Mouse (Mus musculus) neural tube, embryonic 11.5 days (tissue): ENCODE results near the gene Cd209b. TPM values are rescaled to one million over a fixed set of nuclear protein-coding genes. Genes with fewer than 3 reads are reported as not detected.

Experiments
- ATAC-seq: fragments of 200-750 bp; cut with Nextera tagmentation; 2 replicates; pipeline ENCODE4 v1.8.0; 2017; ENCODE audit warnings: moderate number of reproducible peaks, mild to moderate bottlenecking, moderate TSS enrichment, moderate library complexity; ENCODE audit not compliant: insufficient read depth, low FRiP score, low TSS enrichment
- DNase-seq: peaks from one replicate; pipeline ENCODE4 v3.0.0-alpha.2; 2015; ENCODE audit warnings: low spot score
- H3K27ac ChIP-seq: fragments of 300-500 bp; sonication (generic); 2 replicates; pipeline ENCODE4 v1.5.1; 2014; ENCODE audit warnings: low read depth, mild to moderate bottlenecking, low read length
- H3K27me3 ChIP-seq: fragments of 300-500 bp; sonication (generic); 2 replicates; pipeline ENCODE4 v1.6.1; 2014; ENCODE audit warnings: mild to moderate bottlenecking, low read length, mixed read lengths; ENCODE audit not compliant: control insufficient read depth, insufficient read depth
- H3K36me3 ChIP-seq: fragments of 300-500 bp; sonication (generic); 2 replicates; pipeline ENCODE4 v1.6.1; 2014; ENCODE audit warnings: mild to moderate bottlenecking, low read length, moderate library complexity, mixed read lengths; ENCODE audit not compliant: control insufficient read depth, insufficient read depth
- H3K4me1 ChIP-seq: fragments of 300-500 bp; sonication (generic); 2 replicates; pipeline ENCODE4 v1.6.1; 2014; ENCODE audit warnings: low read length, mixed read lengths; ENCODE audit not compliant: control insufficient read depth, insufficient read depth
- H3K4me2 ChIP-seq: fragments of 300-500 bp; sonication (generic); 2 replicates; pipeline ENCODE4 v1.6.1; 2014; ENCODE audit warnings: low read depth, mild to moderate bottlenecking, moderate library complexity
- H3K4me3 ChIP-seq: fragments of 300-500 bp; sonication (generic); 2 replicates; pipeline ENCODE4 v1.5.1; 2014; ENCODE audit warnings: low read depth, low read length
- H3K9ac ChIP-seq: fragments of 300-500 bp; sonication (generic); 2 replicates; pipeline ENCODE4 v1.6.1; 2014; ENCODE audit warnings: mild to moderate bottlenecking, low read length
- H3K9me3 ChIP-seq: fragments of 300-500 bp; sonication (generic); 2 replicates; pipeline ENCODE4 v1.6.1; 2016; ENCODE audit warnings: low read length; ENCODE audit not compliant: control insufficient read depth
- WGBS: fragments of 180-500 bp; shearing (Covaris S2); extraction: QIAGEN DNeasy Blood & Tissue Kit; methylation state at CpG from one replicate; pipeline ENCODE4 v1.1.7; 2014; 5-methylcytosine and 5-hydroxymethylcytosine counted together
- polyA plus RNA-seq: library from polyadenylated mRNA; unstranded; fragments of >200 nt; fragmentation: Nextera tagmentation; extraction: Ambion mirVana; gene quantifications from 2 replicates; pipeline ENCODE4 v1.2.1, GENCODE M21; 2014

Gene Cd209b
- not detected in 2 replicates for polyA plus RNA-seq

GRCm38 (mm10) chr8:3926744-3927143, at the start of gene Cd209b:
Gene Cd209b, minus strand, starts transcription at chr8:3926844.
- Histone ChIP-seq H3K4me1 (no peaks in the 10 kb centered on the region), H3K27ac (no peak within 1 kb of the TSS), H3K36me3 (no peaks in the 10 kb centered on the region), H3K4me3 (no peak within 1 kb of the TSS), H3K27me3 (no peaks in the 10 kb centered on the region), H3K4me2 (no peak within 1 kb of the TSS), H3K9me3 (peaks cover 9% of the 10 kb centered on the region), H3K9ac (no peak within 1 kb of the TSS)
- ATAC-seq (no peak), DNase-seq (no peak)
- 90% methylated on average over 3 of the region's 3 CpGs for WGBS

- 67% methylated on average over 1 of the region's 1 CpGs for WGBS
- no peak for ATAC-seq
- H3K9me3 ChIP-seq: peaks cover 2% of the 10 kb centered on the region
These were observed 29.4 kb upstream of the Cd209b start for GRCm38 (mm10) chr8:3956037-3956436.

GRCm38 (mm10) chr8:3954646-3955045, 28.0 kb upstream of the Cd209b start, which contains the start of gene Cd209c:
Gene Cd209c, minus strand, starts transcription at chr8:3954746.
- H3K4me2 ChIP-seq: no peak within 1 kb of the TSS
- DNase-seq (no peak), ATAC-seq (no peak)
- H3K27ac ChIP-seq: no peak within 1 kb of the TSS
- no peaks in the 10 kb centered on the region for H3K36me3 ChIP-seq
- no peak within 1 kb of the TSS for H3K4me3 ChIP-seq
- no peaks in the 10 kb centered on the region for H3K27me3 ChIP-seq
- H3K4me1 ChIP-seq: no peaks in the 10 kb centered on the region
- H3K9ac ChIP-seq: no peak within 1 kb of the TSS
- peaks cover 2% of the 10 kb centered on the region for H3K9me3 ChIP-seq
- 84% methylated on average over 1 of the region's 1 CpGs for WGBS

More at GRCm38 (mm10) chr8:3956037-3956436, 29.4 kb upstream of the Cd209b start:
- Histone ChIP-seq H3K4me2 (no peak overlapping the region), H3K27me3 (no peaks in the 10 kb centered on the region), H3K9ac (no peak overlapping the region), H3K36me3 (no peaks in the 10 kb centered on the region), H3K4me3 (no peak overlapping the region), H3K4me1 (no peaks in the 10 kb centered on the region), H3K27ac (no peak overlapping the region)
- no peak for DNase-seq

- no peak overlapping the region for H3K27ac ChIP-seq
- ATAC-seq (no peak), DNase-seq (no peak)
- no peak overlapping the region for H3K4me3 ChIP-seq
- peaks cover 7% of the 10 kb centered on the region; the same call in 1 of the 2 replicates for H3K9me3 ChIP-seq
- no peaks in the 10 kb centered on the region for H3K4me1 ChIP-seq
- H3K4me2 ChIP-seq: no peak overlapping the region
- no peaks in the 10 kb centered on the region for H3K27me3 ChIP-seq
- no peaks in the 10 kb centered on the region for H3K36me3 ChIP-seq
- H3K9ac ChIP-seq: no peak overlapping the region
- 89% methylated on average over 3 of the region's 3 CpGs for WGBS
These were observed 13.4 kb upstream of the Cd209b start for GRCm38 (mm10) chr8:3940023-3940422.

DNA sequence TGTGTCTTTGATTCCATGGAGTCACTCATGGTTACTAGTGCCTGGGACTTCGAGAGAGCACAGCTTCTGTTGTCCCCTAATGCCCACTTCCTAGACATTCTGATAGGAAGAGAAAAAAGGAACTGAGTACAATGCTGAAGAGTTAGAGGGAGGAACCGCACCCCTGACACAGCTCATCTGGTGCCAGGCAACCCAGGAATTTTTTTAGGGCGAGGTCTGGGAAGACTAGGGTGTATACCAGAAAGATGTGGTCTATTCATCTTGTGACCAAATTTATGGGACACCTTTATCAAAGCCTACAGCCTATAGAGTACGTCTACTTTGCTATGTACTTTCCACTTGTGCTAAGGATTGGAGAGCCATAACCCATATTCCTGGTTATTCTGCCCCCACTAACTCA, 48.2 kb downstream of the Cd209b start, which contains the start of gene Cd209d:
Cd209d (minus strand) TSS at position 101 of the 400 bp plus-strand sequence.
- DNase-seq (no peak), ATAC-seq (no peak)
- 84% methylated on average over 4 of the region's 4 CpGs for WGBS
- H3K4me2 ChIP-seq: no peak within 1 kb of the TSS
- H3K9ac ChIP-seq: no peak within 1 kb of the TSS
- H3K4me1 ChIP-seq: no peaks in the 10 kb centered on the region
- peaks cover 6% of the 10 kb centered on the region; the same call in 1 of the 2 replicates for H3K9me3 ChIP-seq
- H3K27me3 ChIP-seq: no peaks in the 10 kb centered on the region
- H3K36me3 ChIP-seq: no peaks in the 10 kb centered on the region
- no peak within 1 kb of the TSS for H3K27ac ChIP-seq
- no peak within 1 kb of the TSS for H3K4me3 ChIP-seq

DNA sequence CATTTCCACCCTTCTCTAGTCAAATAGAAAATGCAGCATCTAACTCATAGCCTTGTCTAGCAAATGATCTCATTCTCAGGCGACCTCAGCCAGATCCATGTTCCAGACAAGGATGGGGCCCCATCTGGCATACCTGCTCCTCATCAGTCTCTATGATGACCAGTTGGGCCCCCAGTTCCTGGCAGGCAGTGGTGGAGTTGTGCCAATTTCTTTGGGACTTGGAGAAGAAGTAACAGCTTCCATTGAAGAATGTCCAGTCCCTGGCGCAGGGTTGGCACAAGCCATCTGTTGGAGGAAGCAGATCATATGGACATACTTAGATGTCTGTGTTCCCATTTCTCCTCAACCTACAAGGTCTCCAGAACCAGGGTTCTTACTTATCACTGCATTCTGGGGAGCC, 50.5 kb downstream of the Cd209b start:
- Histone ChIP-seq H3K9me3 (peaks cover 12% of the 10 kb centered on the region; the same call in 1 of the 2 replicates), H3K36me3 (no peaks in the 10 kb centered on the region), H3K9ac (no peak overlapping the region)

More for the DNA sequence above, 50.5 kb downstream of the Cd209b start:
- DNase-seq (no peak), ATAC-seq (no peak)
- Histone ChIP-seq H3K27ac (no peak overlapping the region), H3K4me3 (no peak overlapping the region), H3K4me2 (no peak overlapping the region), H3K4me1 (no peaks in the 10 kb centered on the region), H3K27me3 (no peaks in the 10 kb centered on the region)
- WGBS: 81% methylated on average over 2 of the region's 2 CpGs

Other genes with a start within 250 kb of the Cd209b start
- gene Fcer2a, start 232.7 kb downstream of the Cd209b start, polyA plus RNA-seq: 0.11 and 0.24 TPM in 2 replicates
- gene Clec4g, start 206.2 kb downstream of the Cd209b start, polyA plus RNA-seq: 0.26 TPM in 1 of 2 replicates, not detected in the other
- not detected in 2 replicates for gene Cd209a, start 177.9 kb downstream of the Cd209b start, polyA plus RNA-seq
- not detected in 2 replicates for gene Cd209e, start 72.5 kb downstream of the Cd209b start, polyA plus RNA-seq
- not detected in 2 replicates for gene Cd209d, start 48.3 kb downstream of the Cd209b start, polyA plus RNA-seq
- gene Cd209c, start 27.9 kb upstream of the Cd209b start, polyA plus RNA-seq: 0.53 and 0.76 TPM in 2 replicates
- not detected in 2 replicates for gene Cd209f, start 179.0 kb upstream of the Cd209b start, polyA plus RNA-seq
- gene Cd209g, start 207.3 kb upstream of the Cd209b start, polyA plus RNA-seq: not detected in 2 replicates
- 36.1 and 39.0 TPM in 2 replicates for gene Evi5l, start 239.7 kb upstream of the Cd209b start, polyA plus RNA-seq